Mouse (Mus musculus) embryonic facial prominence, embryonic 11.5 days (tissue): ENCODE data around the gene Cyp2j12. TPM values are rescaled to one million over a fixed set of nuclear protein-coding genes. Genes with fewer than 3 reads are reported as not detected.

Source experiments
- polyA plus RNA-seq: library from polyadenylated mRNA; unstranded; fragments of >200 nt; fragmentation: Nextera tagmentation; extraction: Ambion mirVana; gene quantifications from 2 replicates; pipeline ENCODE4 v1.2.1, GENCODE M21; 2014

Cyp2j12 gene
- polyA plus RNA-seq, 1 experiment from 2014 or later: not detected

Other genes with a start within 250 kb of the Cyp2j12 start
- 21.2 and 22.9 TPM in 2 replicates for gene Hook1, start 173.9 kb downstream of the Cyp2j12 start, polyA plus RNA-seq
- gene Cyp2j13, start 63.6 kb downstream of the Cyp2j12 start, polyA plus RNA-seq: 0.34 TPM in 1 of 2 replicates, not detected in the other
- not detected in 2 replicates for gene Cyp2j7, start 95.5 kb upstream of the Cyp2j12 start, polyA plus RNA-seq
- gene Cyp2j11, start 207.5 kb upstream of the Cyp2j12 start, polyA plus RNA-seq: not detected in 2 replicates